Mouse (Mus musculus) frontal cortex, postnatal 36 days (tissue): ENCODE measurements at regions not wholly inside any gene's neighbourhood (a gene's known extent, or its start where the extent isn't known, plus 50 kb on each side); places are given as distances from the start of the nearest gene placed in this dataset.

Experiments
- DNase-seq, 2 experiments: peaks; one replicate each; pipeline ENCODE4 v3.0.0; 2022; ENCODE audit warnings: low spot score in 2 of 2

DNA sequence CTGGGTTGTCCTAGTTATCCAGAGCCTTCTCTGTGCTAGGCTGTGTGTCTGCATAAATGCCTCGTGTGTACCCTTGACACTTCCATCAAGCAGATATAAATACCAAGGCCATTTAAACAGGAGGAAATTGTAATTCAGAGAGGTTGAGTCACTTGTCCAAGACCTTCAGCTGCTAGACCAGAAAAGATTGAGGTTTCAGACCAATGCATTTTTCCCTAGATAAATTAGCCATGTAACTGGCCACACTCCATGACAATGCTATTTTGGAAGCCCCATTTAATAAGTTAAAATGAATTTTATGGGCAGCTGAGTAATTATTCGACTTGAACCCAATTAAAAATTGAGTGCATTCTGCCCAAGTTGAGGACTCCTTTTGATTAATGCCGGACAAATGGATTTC lies 509.6 kb downstream of the 1810013L24Rik start:
- DNase-seq, result no peak

DNA sequence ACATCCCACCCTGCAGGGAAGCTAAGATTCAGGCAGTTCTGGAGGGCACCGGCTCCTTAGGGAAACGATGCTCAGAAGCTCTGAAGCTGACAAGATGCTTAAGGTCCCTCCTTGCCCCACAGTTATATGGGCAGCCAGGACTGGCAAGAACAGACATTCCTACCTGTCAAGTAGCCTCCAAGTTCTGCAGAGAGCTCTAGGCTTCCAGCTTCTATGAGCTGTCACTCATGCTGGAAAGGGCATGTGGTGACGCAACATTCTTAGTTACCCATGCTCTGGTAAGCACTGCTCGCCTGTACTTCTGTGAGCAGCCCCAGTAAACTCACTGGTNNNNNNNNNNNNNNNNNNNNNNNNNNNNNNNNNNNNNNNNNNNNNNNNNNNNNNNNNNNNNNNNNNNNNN lies 511.3 kb downstream of the 1810013L24Rik start:
- DNase-seq, result no peak

DNA sequence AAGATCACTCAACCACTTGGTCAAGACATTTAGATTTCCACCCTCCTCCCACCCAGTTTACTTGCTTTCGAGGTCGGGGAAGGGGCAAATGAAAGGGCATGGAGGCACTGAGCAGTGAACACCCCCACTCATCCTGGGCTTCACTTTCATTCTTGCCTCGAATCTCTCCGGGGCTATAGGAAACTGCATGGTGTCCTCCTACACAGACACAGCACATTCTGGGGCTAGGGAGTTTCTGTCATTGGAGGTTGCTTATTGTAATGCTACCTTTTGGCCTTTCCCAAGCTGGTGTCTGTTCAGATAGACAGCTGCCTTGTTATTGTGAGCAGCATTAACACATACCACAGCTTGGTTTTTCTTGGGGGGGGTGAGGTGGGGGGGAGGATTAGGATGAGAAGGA lies 523.9 kb downstream of the 1810013L24Rik start:
- DNase-seq, result no peak

DNA sequence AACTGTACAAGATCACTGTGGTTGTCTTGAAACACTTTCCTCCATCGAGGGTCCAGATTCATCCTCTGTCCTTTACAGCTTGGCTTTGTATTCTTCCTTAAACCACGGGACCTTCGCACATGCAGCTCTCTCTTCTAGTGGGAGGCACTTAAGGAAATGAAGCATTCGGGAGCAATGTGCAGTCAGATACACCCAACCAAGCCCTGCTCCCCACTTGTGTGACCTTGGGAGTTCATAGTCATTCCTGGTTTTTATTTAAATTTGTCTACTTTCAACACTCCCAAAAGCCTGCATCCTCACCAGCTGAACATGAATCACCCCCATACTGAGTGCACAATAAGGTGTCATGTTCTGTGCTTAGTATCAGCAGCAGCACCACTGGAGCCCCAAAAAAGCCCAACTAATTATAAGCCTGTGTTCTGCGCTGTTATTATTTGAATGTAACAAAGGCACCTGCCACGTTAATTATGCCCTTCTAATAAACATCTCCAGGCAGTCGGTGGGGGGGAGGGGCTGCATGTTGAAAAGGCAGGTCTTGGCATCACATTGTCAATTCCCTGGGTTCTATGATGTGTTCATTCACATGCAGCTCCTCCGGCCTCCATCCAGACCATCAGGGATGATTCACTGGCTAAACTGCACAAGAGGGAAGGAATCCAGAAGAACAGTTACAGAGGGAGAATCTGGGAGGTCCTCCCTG lies 524.6 kb downstream of the 1810013L24Rik start:
- no peak for DNase-seq

DNA sequence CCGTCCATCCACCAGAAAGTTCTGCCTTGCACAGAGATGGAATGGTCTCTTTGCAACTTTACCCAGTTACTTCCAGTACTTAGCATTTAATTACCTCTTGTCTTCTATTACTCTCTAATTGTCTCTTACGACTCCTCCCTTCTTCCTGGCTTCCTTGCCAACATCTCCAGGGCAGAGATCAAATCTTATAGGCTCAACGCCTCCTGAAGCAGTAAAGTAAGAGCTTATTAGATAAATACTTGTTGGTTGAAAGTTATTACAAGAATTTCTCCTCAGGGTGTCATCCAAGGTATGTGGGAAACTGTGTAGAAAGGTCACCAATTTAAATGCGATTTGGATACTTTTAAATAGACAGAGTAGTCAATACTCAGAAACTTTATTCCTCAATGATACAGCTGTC lies 528.8 kb downstream of the 1810013L24Rik start:
- no peak for DNase-seq

DNA sequence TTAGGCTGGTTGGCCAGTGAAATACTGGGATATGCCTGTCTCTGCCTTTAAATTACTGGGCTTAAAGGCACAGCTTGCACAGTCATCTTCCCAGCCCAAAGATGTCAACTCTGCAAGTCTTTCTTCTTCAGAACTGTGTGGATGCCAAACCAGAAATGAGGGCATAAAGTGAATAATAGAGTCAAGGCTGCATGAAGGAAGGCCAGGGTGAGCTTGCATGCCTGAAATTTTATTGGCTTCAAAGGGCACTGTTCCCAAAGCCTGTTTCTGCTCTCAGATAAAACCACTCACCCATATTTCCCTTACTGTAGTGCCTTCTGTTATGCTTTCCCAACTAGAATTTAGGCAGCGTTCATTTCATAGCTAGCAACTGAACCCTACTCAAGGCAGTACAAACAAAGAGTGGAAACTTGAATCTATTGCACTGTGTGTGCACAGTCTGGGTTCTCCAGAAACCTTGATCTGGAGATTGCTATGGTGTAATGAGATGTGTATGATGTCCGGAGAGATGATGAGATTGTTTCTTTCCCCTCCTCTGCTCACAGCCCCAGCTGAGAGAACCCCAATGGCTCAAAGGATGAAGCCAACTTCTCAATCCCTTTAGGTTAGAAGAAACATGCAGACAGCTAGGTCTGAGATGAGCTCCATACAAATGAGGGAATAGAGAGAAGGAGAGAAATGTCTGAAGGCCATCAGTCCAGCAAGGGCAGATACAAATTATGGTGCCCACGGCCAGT lies 529.7 kb downstream of the 1810013L24Rik start:
- DNase-seq, result no peak

DNA sequence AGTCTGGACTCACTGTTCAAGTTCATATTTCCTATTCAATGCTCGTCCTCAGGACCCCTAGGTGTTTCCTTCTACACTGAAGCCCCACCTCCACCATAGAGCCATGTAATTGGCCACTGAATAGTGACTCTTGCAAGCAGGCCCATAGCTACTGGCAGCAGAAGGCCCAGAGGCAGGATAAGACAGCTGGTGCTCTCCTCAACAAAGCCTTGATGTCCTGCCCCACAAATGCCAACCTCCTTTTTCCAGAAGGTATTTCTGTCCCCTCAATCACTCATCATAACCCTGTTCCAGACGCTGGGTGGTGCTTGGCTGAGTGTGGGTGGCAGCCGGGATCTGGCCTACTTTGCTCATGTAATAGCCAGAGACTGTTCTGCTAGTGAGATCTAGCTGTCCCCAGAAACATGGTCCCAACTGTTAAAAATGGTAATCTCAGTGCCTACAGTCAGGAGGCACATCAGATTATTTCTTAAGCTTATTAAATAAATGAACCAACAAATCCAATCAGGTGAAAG lies 530.9 kb downstream of the 1810013L24Rik start:
- peak; percentile 35 to 50 for DNase-seq

DNA sequence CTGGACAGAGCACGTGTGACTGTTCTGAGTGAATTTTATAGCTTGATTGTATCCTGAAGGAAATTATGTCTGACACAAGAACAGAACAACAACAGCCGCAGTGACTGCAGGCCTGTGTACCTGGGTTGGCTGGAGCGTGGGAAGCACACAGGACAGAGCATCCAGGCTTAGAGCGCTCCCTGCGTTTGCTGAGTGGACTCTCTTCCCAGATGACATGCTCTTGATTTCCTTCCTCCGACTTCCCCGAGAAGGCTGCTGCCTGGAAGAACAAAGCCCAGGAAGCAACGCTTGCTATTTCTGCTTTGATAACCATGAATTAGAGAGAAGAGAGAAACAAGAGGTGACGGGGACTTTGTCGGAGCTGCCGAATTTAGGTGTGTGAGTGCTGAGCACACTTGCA lies 532.2 kb downstream of the 1810013L24Rik start:
- DNase-seq, result no peak

DNA sequence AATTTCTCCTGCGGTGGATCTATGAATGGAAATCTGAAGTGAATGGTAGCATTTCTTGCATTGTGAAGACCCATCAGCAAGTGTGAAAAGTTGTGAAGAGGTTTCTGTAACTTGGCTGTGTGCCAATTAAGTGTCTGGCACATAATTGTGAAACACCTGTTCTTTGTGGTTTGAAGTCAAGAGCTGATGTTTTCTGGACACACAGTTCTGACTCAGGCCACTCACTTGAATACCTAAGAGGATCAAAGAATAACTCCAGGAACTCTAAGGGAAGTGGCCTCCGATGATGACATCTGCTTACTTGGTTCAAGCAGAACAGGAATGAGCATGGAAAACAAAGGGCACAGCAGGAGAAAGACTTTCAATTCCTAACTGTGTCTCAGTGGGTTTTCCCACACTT lies 534.2 kb downstream of the 1810013L24Rik start:
- no peak for DNase-seq

DNA sequence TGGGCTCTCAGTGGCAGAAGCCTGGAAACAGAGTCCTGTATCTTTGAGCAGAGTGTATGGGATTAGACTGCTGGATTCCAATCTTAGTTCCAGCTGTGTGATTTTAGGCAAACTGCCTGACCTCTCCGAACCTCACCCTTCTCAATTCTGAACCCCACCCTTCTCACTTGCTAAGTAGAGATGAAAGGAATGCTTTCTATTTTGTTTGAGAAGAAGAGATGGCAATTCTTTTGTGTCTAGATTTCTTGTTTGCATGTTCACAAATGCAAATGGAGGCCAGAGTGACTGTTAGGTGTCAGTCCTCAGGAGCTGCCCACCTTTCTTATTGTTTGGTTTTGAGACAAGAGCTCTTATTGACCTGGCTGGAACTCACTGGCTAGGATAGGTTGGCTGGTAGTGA lies 561.1 kb downstream of the 1810013L24Rik start:
- no peak for DNase-seq

DNA sequence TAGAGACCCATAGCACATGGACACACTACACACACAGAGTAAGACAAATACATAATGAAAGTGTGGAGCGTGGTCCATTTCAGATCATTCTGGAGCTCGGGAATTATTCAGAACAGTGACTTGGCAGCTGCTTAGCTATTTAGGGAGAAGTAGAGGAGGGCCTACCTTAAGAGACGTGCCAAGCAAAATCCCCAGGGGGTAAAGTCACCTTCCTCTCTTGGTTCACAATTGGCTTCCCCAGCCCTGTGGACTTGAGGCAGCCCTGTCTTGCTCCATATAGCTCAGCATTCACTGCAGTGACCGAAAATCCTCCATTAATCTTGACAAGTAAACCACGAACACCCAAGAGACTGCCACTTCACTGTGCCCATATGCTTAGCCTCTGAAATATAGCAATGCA lies 574.8 kb downstream of the 1810013L24Rik start:
- DNase-seq, result no peak

DNA sequence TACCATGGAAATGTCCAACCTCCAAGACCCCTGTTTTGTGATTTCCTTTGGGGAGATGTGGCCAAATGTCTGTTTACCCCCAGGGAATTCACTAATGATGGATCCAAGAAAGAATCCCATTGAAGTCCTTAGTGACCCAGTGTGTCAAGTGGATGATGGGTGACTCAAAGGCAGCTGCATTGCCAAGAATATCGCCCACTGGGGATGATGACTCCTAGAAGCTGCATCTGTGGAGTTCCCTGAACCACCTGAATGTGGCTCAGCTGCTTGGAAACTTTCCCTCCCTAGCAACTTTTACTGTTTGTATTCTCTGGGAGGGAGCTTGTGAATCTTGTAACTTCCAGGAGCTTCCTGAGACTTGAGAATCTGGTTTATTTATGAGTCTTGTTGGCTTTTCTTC lies 578.3 kb downstream of the 1810013L24Rik start:
- no peak for DNase-seq

DNA sequence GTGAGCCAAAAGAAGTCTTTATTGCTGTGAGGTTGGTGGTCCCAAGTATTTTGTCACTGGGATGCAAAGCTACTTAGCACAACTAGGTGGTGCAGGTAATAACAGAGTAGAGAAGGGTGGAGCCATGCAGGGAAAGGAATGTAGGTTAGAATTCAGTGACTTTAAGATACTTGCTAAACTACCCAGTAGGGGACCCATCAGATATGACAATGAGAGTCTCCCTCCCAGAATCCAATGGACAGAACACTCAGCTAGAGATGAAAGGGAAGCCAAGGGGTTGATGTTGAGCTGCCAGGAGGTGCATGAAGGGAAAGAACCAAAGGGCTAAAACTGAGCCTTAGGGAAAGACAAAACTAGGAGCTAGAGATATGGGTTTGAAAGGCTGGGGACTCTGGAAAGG lies 564.9 kb downstream of the Grin2a start:
- no peak for DNase-seq

DNA sequence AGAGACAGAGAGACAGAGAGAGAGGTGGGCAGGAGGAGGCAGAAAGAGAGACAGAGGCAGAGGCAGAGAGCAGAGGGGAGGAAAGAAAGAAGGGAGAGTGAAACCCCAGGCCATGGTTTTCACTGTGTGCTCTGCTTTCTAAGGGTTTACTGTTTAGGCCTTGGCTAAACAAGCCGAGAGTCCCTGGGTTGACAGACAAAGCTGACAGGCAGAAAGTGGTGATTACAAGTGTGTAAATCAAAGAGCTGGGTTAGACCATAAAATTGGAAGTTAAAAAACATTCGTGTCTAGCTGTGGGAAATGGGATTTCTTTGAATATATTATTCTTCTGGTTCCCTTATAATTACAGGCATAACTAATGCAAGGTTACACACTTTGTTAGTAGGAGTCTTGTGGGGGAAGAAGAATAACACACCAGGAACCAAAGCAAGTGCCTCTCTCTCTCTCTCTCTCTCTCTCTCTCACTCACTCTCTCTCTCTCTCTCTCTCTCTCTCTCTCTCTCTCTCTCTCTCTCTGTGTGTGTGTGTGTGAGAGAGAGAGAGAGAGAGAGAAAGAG lies 556.0 kb downstream of the Grin2a start:
- no peak for DNase-seq

DNA sequence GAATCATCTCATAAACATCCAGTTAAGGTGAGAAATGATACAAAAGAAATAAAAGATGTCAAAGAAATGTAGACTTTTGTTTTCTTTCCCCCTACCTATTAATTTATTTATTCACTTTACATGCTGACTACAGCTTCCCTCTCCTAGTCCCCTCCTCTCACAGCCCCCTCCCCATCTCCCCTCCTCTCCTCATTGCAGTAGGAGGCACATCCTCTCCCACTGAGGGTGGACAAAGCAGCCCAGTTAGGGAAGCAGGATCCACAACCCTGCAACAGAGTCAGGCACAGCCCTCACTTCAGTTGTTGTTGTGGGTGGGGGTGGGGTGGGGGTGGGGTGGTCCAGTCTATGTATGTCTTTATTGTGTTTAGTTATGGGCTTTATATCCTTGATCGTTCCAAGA lies 555.5 kb downstream of the Grin2a start:
- DNase-seq, result no peak

DNA sequence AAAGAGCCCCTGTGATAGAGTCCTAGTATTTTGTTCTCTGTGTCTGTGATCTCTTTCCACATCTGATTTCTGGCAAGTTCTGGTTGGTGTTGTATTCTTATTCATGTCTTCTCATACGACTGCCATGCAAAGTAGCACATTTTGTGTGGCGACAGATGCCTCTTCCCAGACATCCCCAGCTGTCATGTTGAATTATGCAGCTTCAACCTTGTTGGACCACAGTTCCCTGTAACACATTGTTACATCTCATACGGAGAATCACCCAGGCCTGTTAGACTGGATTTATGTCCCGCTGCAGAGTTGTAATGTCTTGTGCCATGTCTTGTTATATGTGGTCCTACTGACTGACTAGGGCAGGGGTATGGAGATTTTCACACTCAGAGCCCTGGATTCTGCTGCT lies 543.3 kb downstream of the Grin2a start:
- peak in 1 of 2 experiments; percentile 58 for DNase-seq

DNA sequence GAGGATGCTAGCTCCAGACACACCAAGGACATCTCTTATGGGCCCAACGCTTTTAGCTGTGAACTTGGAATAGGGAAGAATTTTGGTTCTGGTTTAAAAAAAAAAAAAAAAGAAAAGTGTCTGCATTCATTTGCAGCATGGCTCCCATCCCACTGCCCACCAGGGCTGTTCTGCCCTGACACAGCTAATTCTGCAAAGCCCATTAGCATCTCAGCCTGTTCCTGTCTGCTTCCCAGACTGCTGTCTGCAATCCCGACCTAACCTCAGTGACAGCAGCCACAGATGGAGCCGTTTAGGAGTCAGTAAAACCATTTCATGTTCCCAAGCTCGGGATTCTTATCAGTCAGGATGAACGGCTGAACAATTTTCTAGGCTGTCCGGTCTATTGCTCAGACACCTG lies 537.8 kb downstream of the Grin2a start:
- no peak for DNase-seq

DNA sequence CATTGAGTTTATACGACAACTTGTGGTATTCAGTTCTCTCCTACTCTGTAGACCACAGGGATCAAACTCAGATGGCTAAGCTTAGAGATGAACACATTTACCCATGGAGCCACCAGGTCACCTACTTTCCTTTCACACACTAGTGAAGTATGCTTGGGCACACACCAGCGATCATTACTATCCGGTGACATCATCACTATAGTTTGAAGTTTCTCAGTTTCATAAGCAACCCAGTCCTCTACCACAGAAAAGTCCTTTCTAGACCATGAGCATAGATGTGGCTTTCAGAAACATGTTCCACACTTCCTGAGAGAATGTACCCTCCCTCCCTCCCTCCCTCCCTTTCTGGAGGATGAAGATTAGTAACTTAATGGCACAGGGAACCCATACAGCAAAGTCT lies 532.9 kb downstream of the Grin2a start:
- no peak for DNase-seq

DNA sequence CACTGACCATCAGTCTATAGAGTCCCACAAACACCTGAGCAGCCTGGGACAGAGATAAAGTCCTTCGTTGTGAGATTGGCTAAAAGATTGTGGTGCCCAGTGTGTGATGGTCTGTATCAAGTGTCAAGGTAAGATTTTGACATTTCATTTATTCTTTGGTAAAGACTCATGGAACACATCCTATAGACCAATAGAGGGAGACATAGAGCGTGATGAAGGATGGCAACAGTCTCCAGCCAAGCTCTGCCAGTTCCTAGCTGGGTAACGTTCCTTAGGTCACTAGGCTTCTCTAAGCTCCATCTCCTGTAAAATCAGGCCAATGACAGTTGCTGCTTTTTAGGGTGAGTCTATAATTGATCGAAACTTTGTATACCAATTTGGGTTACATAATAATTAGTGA lies 526.0 kb downstream of the Grin2a start:
- DNase-seq, result no peak

DNA sequence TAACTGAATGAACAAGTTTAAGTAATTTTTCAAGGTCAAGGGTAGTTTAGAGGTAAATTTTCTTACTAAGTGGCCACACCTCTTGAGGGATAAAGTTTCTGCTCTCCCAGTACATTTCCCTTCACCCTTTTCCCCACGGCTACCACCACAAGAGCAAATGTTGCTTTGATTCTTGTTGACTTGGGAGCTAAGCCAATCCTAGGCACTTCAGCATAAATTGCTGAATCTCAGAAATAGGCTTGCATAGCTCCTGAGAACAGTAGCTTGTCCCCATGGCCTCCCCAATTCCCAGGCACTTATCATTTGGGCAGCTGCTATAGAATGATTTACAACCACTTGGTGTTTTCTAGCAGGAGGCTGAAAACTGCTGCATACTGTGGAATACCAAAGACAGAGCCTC lies 510.1 kb downstream of the Grin2a start:
- DNase-seq, result no peak

DNA sequence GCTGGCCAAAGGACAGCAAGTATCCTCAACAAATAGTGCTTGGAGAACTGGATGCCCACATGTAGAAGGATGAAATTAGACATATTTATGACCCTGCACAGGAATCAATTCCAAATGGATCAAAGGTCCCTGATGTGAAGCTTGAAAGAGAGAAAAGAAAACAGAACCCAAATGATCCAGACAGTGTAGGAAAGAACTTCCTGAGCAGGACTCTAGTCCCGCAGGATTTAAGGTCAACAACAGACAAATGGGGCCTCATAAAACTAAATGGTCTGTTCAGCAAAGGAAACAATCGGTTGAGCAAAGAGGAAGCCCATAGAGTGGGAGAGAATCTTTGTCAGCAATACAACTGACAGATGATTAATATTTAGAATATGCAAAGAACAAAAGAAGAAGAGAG lies 497.1 kb downstream of the Grin2a start:
- DNase-seq, result no peak

DNA sequence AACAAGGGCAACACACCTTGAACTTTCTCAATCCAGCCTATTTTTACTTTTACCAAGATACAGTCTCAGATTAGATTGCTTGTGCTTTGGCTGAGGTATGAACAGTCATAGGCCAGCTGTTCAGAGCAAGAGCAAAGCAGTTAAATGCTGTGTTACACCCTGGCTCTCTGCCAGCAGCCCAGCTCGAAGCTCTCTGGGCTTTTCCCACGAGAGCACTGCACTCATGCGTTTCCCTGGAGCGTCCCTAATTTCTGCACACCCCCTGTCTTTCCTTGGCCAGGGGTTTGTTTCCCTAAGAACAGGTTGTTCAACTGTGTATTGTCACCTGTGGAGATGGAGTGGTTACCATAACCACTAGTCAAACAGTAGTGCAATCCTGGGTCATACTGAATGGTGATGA lies 493.6 kb downstream of the Grin2a start:
- DNase-seq, result peak in 1 of 2 experiments; percentile 33

DNA sequence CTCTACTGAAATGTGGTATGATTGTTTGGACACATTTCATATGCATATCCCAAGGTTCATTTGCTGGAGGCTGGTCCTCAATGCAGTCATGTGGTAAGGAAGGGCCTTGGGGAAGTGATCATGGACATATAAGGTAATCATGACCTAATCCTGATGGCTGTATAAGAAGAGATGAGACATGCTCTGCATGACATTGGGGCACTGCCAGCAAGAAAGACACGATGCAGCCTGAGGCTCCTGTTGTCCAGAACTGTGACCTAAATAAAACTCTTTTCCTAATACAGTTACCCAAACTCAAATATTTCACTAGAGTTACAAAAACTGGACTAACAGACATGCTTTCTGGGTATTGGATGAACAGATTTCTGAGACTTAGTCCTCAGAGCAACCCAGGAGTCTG lies 485.7 kb downstream of the Grin2a start:
- DNase-seq, result no peak
